Mouse (Mus musculus): ENCODE measurements around the gene Zfp473. TPM values are rescaled to one million over a fixed set of nuclear protein-coding genes. Genes with fewer than 3 reads are reported as not detected.

The Zfp473 gene
- polyA plus RNA-seq, 1 experiment from 2014 or later = 0.38 TPM

DNA sequence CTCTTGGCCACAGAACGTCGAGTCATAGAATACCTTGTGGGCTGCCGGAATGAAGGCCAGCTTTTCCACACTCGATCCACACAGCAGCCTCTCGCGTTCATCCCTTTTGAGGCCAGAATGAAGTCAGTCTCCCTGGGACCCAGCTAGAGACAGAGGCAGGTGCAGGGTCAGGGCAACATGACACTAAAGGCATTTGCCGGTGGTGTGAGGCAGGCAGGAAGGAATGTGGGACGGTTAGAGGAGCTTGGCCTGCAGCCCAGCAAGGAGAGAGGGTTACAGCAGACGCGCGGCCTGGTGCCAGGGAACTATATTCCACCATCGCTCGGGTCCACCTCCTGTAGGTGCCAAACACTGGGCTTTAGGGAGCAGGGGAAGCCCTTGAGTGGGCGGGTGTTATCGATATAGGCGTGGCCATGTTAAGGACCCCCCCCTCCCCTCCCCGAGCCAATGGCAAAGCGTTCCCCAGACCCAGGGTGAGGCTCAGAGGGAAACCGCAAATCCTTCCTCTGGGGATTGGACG lies 53.6 kb downstream of the Zfp473 start:
- no peak overlapping the region for H3K4me3 ChIP-seq (ENCODE audit: low read depth, low read length)
- H3K27ac ChIP-seq (ENCODE audit: low read length) = peak overlapping the region; percentile 90
- H3K27me3 ChIP-seq (replicated peaks; ENCODE audit: insufficient read depth, low read length) = no peaks in the 10 kb centered on the region
- no peak overlapping the region for H3K9ac ChIP-seq (replicated peaks; ENCODE audit: low read depth)
- no peaks in the 10 kb centered on the region for H3K36me3 ChIP-seq (ENCODE audit: insufficient read depth, low read length)
- H3K9me3 ChIP-seq (ENCODE audit: low read length) = no peaks in the 10 kb centered on the region
- DNase-seq (ENCODE audit: low spot score) (peak; percentile 87), ATAC-seq (peak; percentile 60)
- peak; percentile 71 for TF ChIP-seq EP300 (IDR thresholded peaks at IDR 0.05)
- TF ChIP-seq CTCF (IDR thresholded peaks at IDR 0.05) = no peak
- H3K4me1 ChIP-seq (ENCODE audit: insufficient read depth, low read depth, low read length) = no peaks in the 10 kb centered on the region
- WGBS = 9% methylated on average over 20 of the region's 20 CpGs
- H3K4me2 ChIP-seq (replicated peaks; ENCODE audit: low read depth, low read length) = no peak overlapping the region

DNA sequence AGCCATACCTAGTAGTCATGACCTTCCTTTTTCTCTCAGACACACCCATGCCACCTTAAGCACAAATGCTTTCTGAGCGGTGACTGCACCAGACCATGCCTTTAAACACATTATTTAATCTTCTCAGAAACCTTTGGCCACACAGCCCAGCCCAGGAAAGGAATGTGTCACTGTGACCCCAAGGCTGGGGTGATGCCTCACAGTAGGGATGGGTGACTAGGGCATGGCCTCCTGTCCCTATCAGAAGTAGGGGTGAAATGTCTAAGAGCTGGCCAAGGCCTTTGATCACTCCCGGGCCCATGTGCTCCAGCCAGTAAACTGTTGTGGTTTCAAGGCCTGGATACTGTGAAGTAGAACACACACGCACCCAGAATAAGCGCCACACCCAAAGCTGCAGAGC lies 55.6 kb downstream of the Zfp473 start:
- TF ChIP-seq CTCF (IDR thresholded peaks at IDR 0.05) (no peak), EP300 (IDR thresholded peaks at IDR 0.05) (no peak)
- H3K36me3 ChIP-seq (ENCODE audit: insufficient read depth, low read length) = no peaks in the 10 kb centered on the region
- no peak overlapping the region for H3K9ac ChIP-seq (replicated peaks; ENCODE audit: low read depth)
- peak; percentile 30 for DNase-seq (ENCODE audit: low spot score)
- no peaks in the 10 kb centered on the region for H3K4me1 ChIP-seq (ENCODE audit: insufficient read depth, low read depth, low read length)
- peak overlapping the region; percentile 72 for H3K27ac ChIP-seq (ENCODE audit: low read length)
- H3K9me3 ChIP-seq (ENCODE audit: low read length) = no peaks in the 10 kb centered on the region
- H3K4me2 ChIP-seq (replicated peaks; ENCODE audit: low read depth, low read length) = no peak overlapping the region
- H3K4me3 ChIP-seq (ENCODE audit: low read depth, low read length) = no peak overlapping the region
- H3K27me3 ChIP-seq (replicated peaks; ENCODE audit: insufficient read depth, low read length) = no peaks in the 10 kb centered on the region
- ATAC-seq = peak; percentile 4; the same call in 1 of the 2 replicates
- WGBS = 61% methylated on average over 4 of the region's 4 CpGs

DNA sequence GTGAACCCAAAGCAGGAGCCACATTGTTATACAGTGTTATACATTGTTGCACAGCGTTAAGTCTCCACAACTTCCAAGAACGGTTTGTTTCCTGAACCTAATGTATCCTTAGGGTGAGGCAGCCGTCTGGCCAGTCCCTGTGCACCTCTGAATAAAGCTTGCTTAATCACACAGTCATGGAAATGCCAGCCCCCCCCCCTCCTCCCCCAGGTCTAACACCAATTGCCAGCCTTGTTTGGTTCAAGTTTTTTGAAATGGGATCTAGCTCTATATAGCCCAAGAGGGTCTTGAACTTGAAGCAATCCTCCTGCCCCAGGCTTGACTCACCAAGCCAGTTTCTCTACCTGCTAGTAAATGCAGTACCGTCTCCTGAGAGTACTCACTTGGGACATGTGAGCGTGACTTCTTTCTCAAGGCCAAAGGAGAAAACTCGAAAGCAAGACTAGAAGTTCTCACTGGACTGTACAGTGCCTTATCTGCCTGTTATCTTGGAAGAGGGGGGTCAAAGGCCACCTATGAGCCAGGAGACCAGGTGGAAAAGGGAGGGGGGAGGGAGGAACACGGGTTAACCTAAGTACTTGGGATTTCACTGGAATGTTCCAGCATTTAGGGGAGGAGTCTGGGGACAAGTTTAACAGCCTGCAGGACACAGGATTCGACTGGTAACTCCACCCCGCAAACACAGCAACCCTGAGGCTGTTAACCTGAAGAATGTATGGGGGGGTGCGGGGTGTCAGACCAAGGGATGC lies 57.2 kb downstream of the Zfp473 start:
- Histone ChIP-seq H3K4me1 (ENCODE audit: insufficient read depth, low read depth, low read length) (no peaks in the 10 kb centered on the region), H3K4me2 (replicated peaks; ENCODE audit: low read depth, low read length) (no peak overlapping the region), H3K27ac (ENCODE audit: low read length) (peak overlapping the region; percentile 85), H3K9me3 (ENCODE audit: low read length) (no peaks in the 10 kb centered on the region), H3K4me3 (ENCODE audit: low read depth, low read length) (no peak overlapping the region), H3K9ac (replicated peaks; ENCODE audit: low read depth) (no peak overlapping the region), H3K27me3 (replicated peaks; ENCODE audit: insufficient read depth, low read length) (no peaks in the 10 kb centered on the region), H3K36me3 (ENCODE audit: insufficient read depth, low read length) (no peaks in the 10 kb centered on the region)
- WGBS = 41% methylated on average over 10 of the region's 10 CpGs
- peak; percentile 85 for ATAC-seq
- peak; percentile 92 for DNase-seq (ENCODE audit: low spot score)
- TF ChIP-seq EP300 (IDR thresholded peaks at IDR 0.05) (peak; percentile 97), CTCF (IDR thresholded peaks at IDR 0.05) (no peak)

DNA sequence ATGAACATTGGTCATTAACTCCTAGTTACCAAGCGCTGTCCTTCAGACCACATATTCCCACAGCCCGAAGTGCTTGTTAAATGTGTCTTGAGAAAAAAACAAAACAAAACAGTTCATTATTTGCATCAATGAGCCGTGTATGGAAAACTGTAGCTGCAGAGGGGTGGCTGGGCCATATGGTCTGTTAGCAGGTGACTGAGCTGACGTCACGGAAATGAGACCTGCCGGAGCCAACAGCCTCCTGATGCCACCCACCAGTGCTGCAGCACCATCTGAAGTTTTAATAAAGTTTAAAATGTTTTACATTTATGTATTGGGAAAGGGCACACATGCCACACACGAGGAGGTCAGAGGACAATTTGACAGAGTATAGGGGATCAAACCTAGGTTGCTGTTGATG lies 61.5 kb downstream of the Zfp473 start:
- no peaks in the 10 kb centered on the region for H3K36me3 ChIP-seq (ENCODE audit: insufficient read depth, low read length)
- no peak overlapping the region for H3K9ac ChIP-seq (replicated peaks; ENCODE audit: low read depth)
- DNase-seq (ENCODE audit: low spot score) = no peak
- H3K4me2 ChIP-seq (replicated peaks; ENCODE audit: low read depth, low read length) = no peak overlapping the region
- no peak overlapping the region for H3K27ac ChIP-seq (ENCODE audit: low read length)
- H3K4me3 ChIP-seq (ENCODE audit: low read depth, low read length) = no peak overlapping the region
- H3K4me1 ChIP-seq (ENCODE audit: insufficient read depth, low read depth, low read length) = no peaks in the 10 kb centered on the region
- 91% methylated on average over 7 of the region's 7 CpGs for WGBS
- TF ChIP-seq CTCF (IDR thresholded peaks at IDR 0.05) = no peak
- TF ChIP-seq EP300 (IDR thresholded peaks at IDR 0.05) = no peak
- H3K27me3 ChIP-seq (replicated peaks; ENCODE audit: insufficient read depth, low read length) = no peaks in the 10 kb centered on the region
- H3K9me3 ChIP-seq (ENCODE audit: low read length) = no peaks in the 10 kb centered on the region
- ATAC-seq = no peak

DNA sequence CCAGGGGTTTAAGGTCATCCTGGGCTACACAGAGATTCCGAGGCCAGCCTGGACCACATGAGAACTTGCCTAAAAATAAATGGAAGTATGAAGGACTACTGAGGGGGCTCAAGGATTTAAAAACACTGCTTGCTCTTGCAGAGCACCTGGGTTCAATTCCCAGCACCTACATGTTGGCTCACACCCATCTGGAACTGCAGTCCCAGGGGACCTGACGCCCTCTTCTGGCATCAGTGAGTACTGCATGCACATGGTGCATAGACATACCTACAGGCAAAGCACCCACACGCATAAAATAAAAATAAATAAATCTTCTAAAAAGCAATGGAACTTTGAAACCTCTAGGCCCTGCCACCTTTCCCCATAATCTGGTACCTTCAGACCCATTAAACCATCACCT lies 62.0 kb downstream of the Zfp473 start:
- no peak for ATAC-seq
- H3K9ac ChIP-seq (replicated peaks; ENCODE audit: low read depth) = no peak overlapping the region
- WGBS = 74% methylated on average over 3 of the region's 3 CpGs
- H3K27ac ChIP-seq (ENCODE audit: low read length) = no peak overlapping the region
- H3K36me3 ChIP-seq (ENCODE audit: insufficient read depth, low read length) = no peaks in the 10 kb centered on the region
- DNase-seq (ENCODE audit: low spot score) = no peak
- H3K4me3 ChIP-seq (ENCODE audit: low read depth, low read length) = no peak overlapping the region
- H3K4me1 ChIP-seq (ENCODE audit: insufficient read depth, low read depth, low read length) = no peaks in the 10 kb centered on the region
- TF ChIP-seq CTCF (IDR thresholded peaks at IDR 0.05) (peak; percentile 49), EP300 (IDR thresholded peaks at IDR 0.05) (no peak)
- no peak overlapping the region for H3K4me2 ChIP-seq (replicated peaks; ENCODE audit: low read depth, low read length)
- H3K27me3 ChIP-seq (replicated peaks; ENCODE audit: insufficient read depth, low read length) = no peaks in the 10 kb centered on the region
- no peaks in the 10 kb centered on the region for H3K9me3 ChIP-seq (ENCODE audit: low read length)

DNA sequence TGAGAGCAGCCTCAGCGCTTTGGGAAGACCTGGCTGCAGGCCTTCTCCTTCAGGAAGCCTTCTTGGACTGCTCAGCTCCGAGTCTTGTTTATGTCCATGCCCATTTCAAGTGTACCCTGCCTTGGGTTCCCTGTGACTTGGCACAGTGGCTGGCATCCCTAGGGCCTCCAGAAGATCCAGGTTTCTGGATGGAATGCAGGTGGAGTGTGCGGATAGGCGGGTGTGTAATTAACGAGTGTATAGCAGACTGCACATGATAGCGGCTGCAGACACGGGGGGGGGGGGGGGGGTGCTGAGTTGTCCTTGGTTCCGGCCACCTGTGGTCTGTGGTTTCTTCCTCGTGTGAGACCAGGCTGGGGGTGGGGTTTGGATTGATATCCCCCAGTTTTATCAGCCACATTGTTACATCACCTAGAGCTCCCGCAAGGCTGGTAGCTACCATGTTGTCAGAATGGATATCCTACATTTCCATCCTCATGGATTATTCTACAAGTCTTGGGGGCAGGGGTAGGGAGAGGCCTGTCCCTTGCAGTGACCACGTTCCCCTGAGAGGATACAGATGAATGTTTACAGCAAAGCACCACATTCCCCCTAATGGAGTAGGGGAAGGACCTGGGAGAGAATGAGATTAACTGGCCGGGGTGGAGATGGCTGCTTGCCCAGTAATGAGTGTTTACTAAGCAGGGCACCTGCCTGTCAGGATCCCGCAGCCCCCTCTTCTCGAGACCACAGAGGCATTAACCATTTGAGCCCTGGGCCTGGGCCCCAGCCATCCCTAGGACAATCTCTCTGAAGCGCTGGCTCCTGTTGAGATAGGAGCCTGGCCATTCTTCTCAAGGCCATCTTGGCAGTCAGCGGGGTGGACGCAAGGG lies 65.1 kb downstream of the Zfp473 start:
- no peak overlapping the region for H3K9ac ChIP-seq (replicated peaks; ENCODE audit: low read depth)
- H3K4me3 ChIP-seq (ENCODE audit: low read depth, low read length) = no peak overlapping the region
- H3K27me3 ChIP-seq (replicated peaks; ENCODE audit: insufficient read depth, low read length) = no peaks in the 10 kb centered on the region
- H3K4me1 ChIP-seq (ENCODE audit: insufficient read depth, low read depth, low read length) = no peaks in the 10 kb centered on the region
- H3K9me3 ChIP-seq (ENCODE audit: low read length) = no peaks in the 10 kb centered on the region
- 34% methylated on average over 17 of the region's 17 CpGs for WGBS
- peak; percentile 67 for ATAC-seq
- TF ChIP-seq CTCF (IDR thresholded peaks at IDR 0.05) = no peak
- peak; percentile 84 for TF ChIP-seq EP300 (IDR thresholded peaks at IDR 0.05)
- DNase-seq (ENCODE audit: low spot score) = peak; percentile 88
- H3K36me3 ChIP-seq (ENCODE audit: insufficient read depth, low read length) = no peaks in the 10 kb centered on the region
- H3K4me2 ChIP-seq (replicated peaks; ENCODE audit: low read depth, low read length) = no peak overlapping the region
- H3K27ac ChIP-seq (ENCODE audit: low read length) = peak overlapping the region; percentile 83
